Mouse (Mus musculus): ENCODE measurements around the gene Sspo. TPM values are rescaled to one million over a fixed set of nuclear protein-coding genes. Genes with fewer than 3 reads are reported as not detected.

Sspo gene
- polyA plus RNA-seq, 1 experiment from 2014 or later: 0.03 TPM

DNA sequence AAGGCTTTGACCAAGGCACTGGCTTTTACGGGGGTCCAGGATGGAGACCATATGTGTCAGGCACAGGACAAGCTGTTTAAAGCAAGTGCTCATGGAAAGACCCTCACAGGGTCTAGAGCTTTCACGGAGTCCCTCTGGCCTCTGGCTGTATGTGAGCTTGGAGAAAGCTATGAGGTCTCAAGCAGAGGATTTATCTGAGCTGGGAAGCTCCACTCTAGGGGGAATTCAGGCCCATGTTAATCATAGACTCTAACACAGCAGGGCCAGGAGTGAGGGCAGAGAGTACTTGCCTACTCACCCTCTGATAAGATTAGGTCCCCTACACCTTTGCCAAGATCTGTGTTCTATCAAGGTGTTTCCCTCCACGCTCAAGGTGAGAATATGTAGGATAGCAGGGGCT is 94.6 kb downstream of the Sspo start:
- H3K4me2 ChIP-seq: no peak overlapping the region
- no peaks in the 10 kb centered on the region for H3K4me1 ChIP-seq (replicated peaks)
- ATAC-seq (ENCODE audit: insufficient read depth): no peak
- no peak overlapping the region for H3K4me3 ChIP-seq (replicated peaks)
- H3K9ac ChIP-seq: no peak overlapping the region
- H3K27ac ChIP-seq (replicated peaks): no peak overlapping the region
- H3K36me3 ChIP-seq (replicated peaks): no peaks in the 10 kb centered on the region
- H3K9me3 ChIP-seq (replicated peaks): no peaks in the 10 kb centered on the region
- 49% methylated on average over 3 of the region's 3 CpGs for WGBS (ENCODE audit: insufficient replicate concordance)
- H3K27me3 ChIP-seq: 0 out of 2 replicates have a peak, but pooled peaks cover 2% of the 10 kb centered on the region

DNA sequence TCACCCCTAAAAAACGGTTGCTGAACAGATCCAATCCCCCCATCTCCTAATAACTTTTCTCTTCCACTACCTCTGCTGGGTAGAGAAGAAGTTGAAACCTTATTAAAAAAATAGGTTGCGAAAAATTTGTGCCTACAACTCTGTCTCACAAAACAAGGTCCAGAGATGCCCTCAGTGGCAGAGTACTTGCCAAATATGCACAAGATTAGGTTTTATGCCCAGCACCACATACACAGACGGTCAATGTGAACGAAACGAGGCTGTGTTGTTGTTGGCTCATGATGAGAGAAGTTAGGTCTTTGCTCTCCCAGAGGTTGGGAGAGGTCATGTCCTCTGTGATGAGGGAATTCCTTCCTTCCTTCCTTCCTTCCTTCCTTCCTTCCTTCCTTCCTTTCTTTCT is 97.2 kb downstream of the Sspo start:
- WGBS (ENCODE audit: insufficient replicate concordance): 55% methylated on average over 5 of the region's 5 CpGs
- no peak overlapping the region for H3K27ac ChIP-seq (replicated peaks)
- H3K9ac ChIP-seq: no peak overlapping the region
- H3K36me3 ChIP-seq (replicated peaks): no peaks in the 10 kb centered on the region
- H3K4me2 ChIP-seq: no peak overlapping the region
- H3K27me3 ChIP-seq: no peaks in the 10 kb centered on the region
- no peaks in the 10 kb centered on the region for H3K9me3 ChIP-seq (replicated peaks)
- no peak overlapping the region for H3K4me3 ChIP-seq (replicated peaks)
- ATAC-seq (ENCODE audit: insufficient read depth): no peak
- no peaks in the 10 kb centered on the region for H3K4me1 ChIP-seq (replicated peaks)

GRCm38 (mm10) chr6:48546271-48546670 is 98.2 kb downstream of the Sspo start:
- Histone ChIP-seq H3K27ac (replicated peaks) (no peak overlapping the region), H3K27me3 (no peaks in the 10 kb centered on the region), H3K4me1 (replicated peaks) (no peaks in the 10 kb centered on the region), H3K9ac (no peak overlapping the region), H3K4me2 (no peak overlapping the region), H3K9me3 (replicated peaks) (no peaks in the 10 kb centered on the region), H3K4me3 (replicated peaks) (no peak overlapping the region), H3K36me3 (replicated peaks) (no peaks in the 10 kb centered on the region)
- ATAC-seq (ENCODE audit: insufficient read depth): no peak
- WGBS (ENCODE audit: insufficient replicate concordance): 13% methylated on average over 1 of the region's 1 CpGs

DNA sequence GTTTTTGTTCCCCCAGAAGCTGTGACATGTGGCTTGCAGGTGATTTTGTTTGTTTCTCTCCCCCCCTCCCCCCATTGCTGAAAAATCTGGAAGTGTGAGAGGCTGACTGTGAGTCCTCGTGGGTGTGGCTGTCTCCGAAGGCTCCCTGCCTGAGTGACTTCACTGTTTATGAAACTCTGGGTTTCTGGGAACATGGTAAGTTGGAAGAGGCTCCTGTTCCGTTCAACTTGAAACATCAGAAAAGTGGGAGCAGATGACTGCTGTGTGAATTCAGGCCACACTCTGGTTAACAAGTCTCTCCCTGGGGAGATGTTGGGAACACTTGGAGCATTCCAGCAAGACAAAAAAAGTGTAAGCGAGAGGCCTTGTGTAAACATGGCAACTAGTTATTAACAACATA is 98.8 kb downstream of the Sspo start:
- H3K36me3 ChIP-seq (replicated peaks): no peaks in the 10 kb centered on the region
- ATAC-seq (ENCODE audit: insufficient read depth): no peak
- no peak overlapping the region for H3K4me3 ChIP-seq (replicated peaks)
- no peak overlapping the region for H3K9ac ChIP-seq
- H3K9me3 ChIP-seq (replicated peaks): no peaks in the 10 kb centered on the region
- H3K4me2 ChIP-seq: no peak overlapping the region
- 53% methylated on average over 4 of the region's 4 CpGs for WGBS (ENCODE audit: insufficient replicate concordance)
- no peak overlapping the region for H3K27ac ChIP-seq (replicated peaks)
- H3K27me3 ChIP-seq: no peaks in the 10 kb centered on the region
- H3K4me1 ChIP-seq (replicated peaks): no peaks in the 10 kb centered on the region

DNA sequence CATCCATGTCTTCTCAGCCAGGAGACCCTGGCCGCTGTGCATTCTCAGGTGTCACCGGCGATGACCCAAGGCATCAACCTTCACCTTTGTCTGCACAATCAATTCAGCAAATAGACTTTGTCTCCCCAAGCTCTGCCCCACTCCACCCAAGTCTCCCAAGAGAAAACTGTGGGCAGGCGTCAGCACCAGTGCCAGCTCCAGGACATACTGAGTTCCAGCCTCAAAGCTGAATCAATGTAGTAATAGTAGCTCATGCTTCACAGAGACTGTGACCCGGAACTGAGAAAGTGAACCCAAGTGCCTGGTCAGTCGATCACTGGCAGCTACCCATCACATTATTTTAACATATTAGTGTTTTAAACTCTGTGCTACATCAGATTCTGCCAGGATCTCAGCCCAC is 100.3 kb downstream of the Sspo start:
- H3K4me1 ChIP-seq (replicated peaks): no peaks in the 10 kb centered on the region
- ATAC-seq (ENCODE audit: insufficient read depth): no peak
- no peak overlapping the region for H3K4me3 ChIP-seq (replicated peaks)
- no peak overlapping the region for H3K9ac ChIP-seq
- no peak overlapping the region for H3K27ac ChIP-seq (replicated peaks)
- H3K4me2 ChIP-seq: no peak overlapping the region
- no peaks in the 10 kb centered on the region for H3K9me3 ChIP-seq (replicated peaks)
- 60% methylated on average over 6 of the region's 6 CpGs for WGBS (ENCODE audit: insufficient replicate concordance)
- no peaks in the 10 kb centered on the region for H3K27me3 ChIP-seq
- H3K36me3 ChIP-seq (replicated peaks): no peaks in the 10 kb centered on the region

Small RNA genes lying within 50 kb of the gene (microRNA-seq; reads per million reads assigned to microRNA genes)
- gene Gm24325: not detected

Other genes starting within 250 kb of the Sspo start
- gene Krba1, start 52.6 kb upstream of the Sspo start, polyA plus RNA-seq (2015; fragmentation: Nextera tagmentation; extraction: Ambion mirVana): 1.6 and 1.8 TPM in 2 replicates
- 2.7 and 2.9 TPM in 2 replicates for gene Zfp467, start 2.4 kb upstream of the Sspo start, polyA plus RNA-seq (2015; fragmentation: Nextera tagmentation; extraction: Ambion mirVana)
- gene Atp6v0e2, start 89.4 kb downstream of the Sspo start, polyA plus RNA-seq (2015; fragmentation: Nextera tagmentation; extraction: Ambion mirVana): 1.2 and 1.3 TPM in 2 replicates
- gene Lrrc61, start 106.6 kb downstream of the Sspo start, polyA plus RNA-seq (2015; fragmentation: Nextera tagmentation; extraction: Ambion mirVana): 2.0 and 2.5 TPM in 2 replicates
- gene Rarres2, start 124.6 kb downstream of the Sspo start, polyA plus RNA-seq (2015; fragmentation: Nextera tagmentation; extraction: Ambion mirVana): 34.4 and 43.9 TPM in 2 replicates
- not detected in 2 replicates for gene Gm45021, start 141.4 kb downstream of the Sspo start, polyA plus RNA-seq (2015; fragmentation: Nextera tagmentation; extraction: Ambion mirVana)
- gene Repin1, start 145.7 kb downstream of the Sspo start, polyA plus RNA-seq (2015; fragmentation: Nextera tagmentation; extraction: Ambion mirVana): 9.9 and 12.4 TPM in 2 replicates
- not detected in 2 replicates for gene Gm44965, start 145.7 kb downstream of the Sspo start, polyA plus RNA-seq (2015; fragmentation: Nextera tagmentation; extraction: Ambion mirVana)
- gene Zfp775, start 153.8 kb downstream of the Sspo start, polyA plus RNA-seq (2015; fragmentation: Nextera tagmentation; extraction: Ambion mirVana): 1.7 and 1.9 TPM in 2 replicates
- gene AI854703, start 178.5 kb downstream of the Sspo start, polyA plus RNA-seq (2015; fragmentation: Nextera tagmentation; extraction: Ambion mirVana): 0.18 and 0.24 TPM in 2 replicates
- gene Gimap8, start 199.0 kb downstream of the Sspo start, polyA plus RNA-seq (2015; fragmentation: Nextera tagmentation; extraction: Ambion mirVana): 0.81 and 0.92 TPM in 2 replicates
- gene Gimap9, start 227.9 kb downstream of the Sspo start, polyA plus RNA-seq (2015; fragmentation: Nextera tagmentation; extraction: Ambion mirVana): 7.5 and 9.5 TPM in 2 replicates
- 10.3 and 10.8 TPM in 2 replicates for gene Gimap4, start 236.3 kb downstream of the Sspo start, polyA plus RNA-seq (2015; fragmentation: Nextera tagmentation; extraction: Ambion mirVana)